Mouse (Mus musculus) macrophage (primary cell): Measurements from ENCODE around the gene Myl7. TPM values are rescaled to one million over a fixed set of nuclear protein-coding genes. Genes with fewer than 3 reads are reported as not detected.

Experiments
- H3K27ac ChIP-seq: fragments of 350-480 bp; formaldehyde crosslinking; 2 replicates; pipeline ENCODE4 v1.9.0; 2021
- H3K36me3 ChIP-seq: fragments of 350-480 bp; formaldehyde crosslinking; 2 replicates; pipeline ENCODE4 v1.9.0; 2021; ENCODE audit errors: inconsistent target
- H3K4me3 ChIP-seq: fragments of 350-480 bp; formaldehyde crosslinking; 2 replicates; pipeline ENCODE4 v1.9.0; 2021; ENCODE audit errors: inconsistent target
- H3K79me2 ChIP-seq: fragments of 350-480 bp; formaldehyde crosslinking; 2 replicates; pipeline ENCODE4 v1.9.0; 2021; ENCODE audit errors: inconsistent target
- WGBS: methylation state at CpG from one replicate; pipeline ENCODE4 v1.1.7; 2026; ENCODE audit warnings: inconsistent platforms; ENCODE audit not compliant: missing documents; 5-methylcytosine and 5-hydroxymethylcytosine counted together
- polyA plus RNA-seq: library from polyadenylated mRNA; stranded (reverse); fragments of 250-400 nt; gene quantifications from 3 replicates; pipeline ENCODE4 v1.2.4, GENCODE M21; 2018; ENCODE audit warnings: inconsistent platforms

The Myl7 gene
- polyA plus RNA-seq, 1 experiment from 2014 or later: not detected

DNA sequence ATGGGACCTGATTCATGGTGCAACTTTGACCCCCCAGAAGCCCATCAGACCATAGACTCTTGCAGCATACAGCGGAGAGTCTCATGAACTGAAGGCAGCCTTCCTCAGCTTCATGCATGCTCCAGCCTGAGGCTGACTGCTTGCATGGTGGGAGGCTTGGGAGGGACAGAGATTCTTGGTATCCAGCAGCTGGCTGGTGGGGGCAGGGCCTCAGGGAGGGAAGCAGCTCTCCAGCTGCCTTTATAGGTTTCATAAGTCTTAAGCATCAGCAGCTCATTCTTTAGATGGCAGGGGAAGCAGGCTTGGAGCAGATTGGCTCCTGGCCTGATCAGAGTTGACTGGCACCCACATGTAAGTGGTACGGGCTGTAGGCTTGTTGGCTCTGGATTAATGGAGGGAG lies 31.4 kb downstream of the Myl7 start:
- WGBS: 92% methylated on average over 2 of the region's 2 CpGs
- Histone ChIP-seq H3K27ac (no peak overlapping the region), H3K79me2 (no peaks in the 10 kb centered on the region), H3K4me3 (no peak overlapping the region), H3K36me3 (peaks cover 2% of the 10 kb centered on the region; the same call in 1 of the 2 replicates)

- Histone ChIP-seq H3K27ac (no peak overlapping the region), H3K4me3 (no peak overlapping the region), H3K36me3 (no peaks in the 10 kb centered on the region), H3K79me2 (no peaks in the 10 kb centered on the region)
- WGBS: 47% methylated on average over 15 of the region's 15 CpGs
Measured at GRCm38 (mm10) chr11:5862394-5863105, 36.0 kb downstream of the Myl7 start.

GRCm38 (mm10) chr11:5861678-5862393 lies 36.7 kb downstream of the Myl7 start, which contains the start of gene Aebp1:
Gene Aebp1 (plus strand): TSS chr11:5861947.
- Histone ChIP-seq H3K36me3 (no peaks in the 10 kb centered on the region), H3K4me3 (no peak within 1 kb of the TSS), H3K79me2 (no peaks in the 10 kb centered on the region), H3K27ac (no peak within 1 kb of the TSS)
- 6% methylated on average over 43 of the region's 59 CpGs for WGBS

GRCm38 (mm10) chr11:5860639-5861038 lies 37.9 kb downstream of the Myl7 start:
- H3K27ac ChIP-seq: no peak overlapping the region
- no peaks in the 10 kb centered on the region for H3K79me2 ChIP-seq
- WGBS: 45% methylated on average over 6 of the region's 6 CpGs
- no peak overlapping the region for H3K4me3 ChIP-seq
- H3K36me3 ChIP-seq: no peaks in the 10 kb centered on the region

DNA sequence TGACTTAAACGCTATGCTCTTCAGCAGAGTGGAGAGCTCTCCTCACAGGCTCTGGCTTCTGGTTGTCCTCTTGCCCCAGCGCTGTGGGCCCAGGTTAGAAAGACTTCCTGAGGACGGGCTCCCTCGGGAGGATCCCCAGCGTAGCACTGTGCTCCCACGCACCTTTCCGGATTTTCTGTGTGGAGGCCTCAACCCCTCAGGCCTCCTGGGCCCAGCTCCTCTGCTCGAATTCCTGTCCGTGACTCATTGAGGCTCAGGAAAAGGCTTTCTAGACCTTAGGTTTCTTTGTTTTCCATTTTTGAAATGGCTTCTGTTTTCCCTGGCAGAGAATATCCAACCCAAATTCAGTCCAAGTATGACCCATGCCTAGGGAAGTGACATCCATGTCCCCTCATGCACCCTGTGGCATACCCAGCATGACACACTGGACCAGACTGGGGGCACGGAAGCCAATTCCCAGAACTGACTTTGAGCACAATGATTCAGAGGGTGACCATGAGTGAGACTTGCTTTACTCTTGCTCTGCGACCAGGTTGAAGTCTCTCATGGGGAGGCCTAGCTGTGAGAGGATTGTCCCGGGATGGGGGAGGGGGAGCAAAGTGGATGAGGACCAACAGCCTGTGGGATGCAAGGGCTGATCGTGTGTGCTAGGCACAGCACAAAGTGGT lies 38.6 kb downstream of the Myl7 start:
- H3K36me3 ChIP-seq: no peaks in the 10 kb centered on the region
- WGBS: 93% methylated on average over 13 of the region's 13 CpGs
- H3K27ac ChIP-seq: no peak overlapping the region
- H3K4me3 ChIP-seq: no peak overlapping the region
- H3K79me2 ChIP-seq: no peaks in the 10 kb centered on the region

DNA sequence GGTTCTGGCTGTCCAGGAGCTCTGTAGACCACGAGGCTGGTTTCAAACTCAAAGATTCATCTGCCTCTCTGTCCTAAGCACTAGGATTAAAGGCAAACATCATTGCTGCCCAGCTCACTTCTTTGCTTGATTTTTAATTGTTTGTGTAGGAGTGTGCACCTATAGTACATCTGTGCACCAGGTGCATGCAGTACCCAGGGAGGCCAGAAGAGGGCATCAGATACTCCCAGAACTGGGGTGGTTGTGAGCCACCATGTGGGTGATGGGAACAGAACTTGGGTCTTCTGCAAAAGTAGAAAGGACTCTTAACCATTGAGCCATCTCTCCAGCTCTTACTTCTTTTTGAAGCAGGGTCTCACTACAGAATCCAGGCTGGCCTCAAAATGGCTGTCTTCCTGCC lies 39.9 kb downstream of the Myl7 start:
- WGBS: 100% methylated on average over 1 of the region's 1 CpGs

GRCm38 (mm10) chr11:5856479-5857130 lies 42.0 kb downstream of the Myl7 start:
- Histone ChIP-seq H3K4me3 (no peak overlapping the region), H3K79me2 (no peaks in the 10 kb centered on the region), H3K36me3 (no peaks in the 10 kb centered on the region), H3K27ac (no peak overlapping the region)
- WGBS: 89% methylated on average over 8 of the region's 8 CpGs

More for the DNA sequence above, 39.9 kb downstream of the Myl7 start:
- H3K79me2 ChIP-seq: no peaks in the 10 kb centered on the region
- H3K27ac ChIP-seq: no peak overlapping the region
- no peak overlapping the region for H3K4me3 ChIP-seq
- H3K36me3 ChIP-seq: no peaks in the 10 kb centered on the region

- Histone ChIP-seq H3K27ac (no peak overlapping the region), H3K36me3 (no peaks in the 10 kb centered on the region), H3K4me3 (no peak overlapping the region), H3K79me2 (no peaks in the 10 kb centered on the region)
- 79% methylated on average over 7 of the region's 7 CpGs for WGBS
Measured at GRCm38 (mm10) chr11:5855902-5856301, 42.7 kb downstream of the Myl7 start.

- Histone ChIP-seq H3K36me3 (no peaks in the 10 kb centered on the region), H3K4me3 (no peak overlapping the region), H3K79me2 (no peaks in the 10 kb centered on the region), H3K27ac (no peak overlapping the region)
Measured at GRCm38 (mm10) chr11:5855481-5855880, 43.1 kb downstream of the Myl7 start.

DNA sequence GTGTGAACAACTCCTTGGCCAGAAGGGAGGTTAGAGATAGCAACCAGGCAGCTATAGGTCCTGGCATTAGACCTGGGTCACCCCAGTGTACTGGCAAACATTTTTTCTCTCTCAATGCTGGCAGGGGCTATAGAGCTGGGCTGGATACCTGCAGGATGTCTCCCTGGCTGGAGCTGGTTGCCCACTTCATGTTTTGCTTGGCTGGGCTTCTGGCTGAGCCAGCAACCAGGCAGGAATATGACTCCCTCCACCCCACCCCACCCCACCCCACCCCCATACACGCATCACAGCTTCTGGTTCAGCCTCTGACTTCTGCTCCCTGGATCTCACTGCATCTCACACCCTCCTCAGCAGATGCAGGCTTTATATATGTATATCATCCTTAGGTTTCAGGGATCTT lies 46.3 kb downstream of the Myl7 start:
- WGBS: 60% methylated on average over 1 of the region's 1 CpGs

GRCm38 (mm10) chr11:5851021-5851736 lies 47.4 kb downstream of the Myl7 start:
- WGBS: 69% methylated on average over 4 of the region's 4 CpGs
- Histone ChIP-seq H3K27ac (no peak overlapping the region), H3K36me3 (no peaks in the 10 kb centered on the region), H3K4me3 (no peak overlapping the region), H3K79me2 (no peaks in the 10 kb centered on the region)

More for the DNA sequence above, 46.3 kb downstream of the Myl7 start:
- Histone ChIP-seq H3K36me3 (no peaks in the 10 kb centered on the region), H3K27ac (no peak overlapping the region), H3K4me3 (no peak overlapping the region), H3K79me2 (no peaks in the 10 kb centered on the region)

DNA sequence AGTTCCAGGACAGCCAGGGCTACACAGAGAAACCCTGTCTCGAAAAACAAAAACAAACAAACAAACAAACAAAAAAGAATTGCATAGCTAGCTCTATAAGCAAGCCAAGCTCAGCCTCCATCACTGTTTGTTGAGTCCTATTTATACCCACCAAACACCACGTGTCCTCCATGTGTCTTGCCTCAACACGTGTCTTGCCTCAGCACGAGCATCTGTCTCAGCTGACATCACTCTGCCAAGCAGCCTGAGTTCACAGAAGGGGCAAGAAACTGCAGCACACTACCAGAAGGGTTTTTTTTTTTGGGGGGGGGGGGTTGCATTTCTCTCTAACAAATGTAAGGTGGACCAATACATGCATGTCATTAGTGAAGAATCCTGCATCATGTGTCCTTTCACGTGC lies 48.1 kb downstream of the Myl7 start:
- Histone ChIP-seq H3K27ac (no peak overlapping the region), H3K4me3 (no peak overlapping the region), H3K79me2 (no peaks in the 10 kb centered on the region), H3K36me3 (no peaks in the 10 kb centered on the region)
- WGBS: 83% methylated on average over 5 of the region's 5 CpGs

- Histone ChIP-seq H3K27ac (no peak overlapping the region), H3K4me3 (no peak overlapping the region), H3K79me2 (no peaks in the 10 kb centered on the region), H3K36me3 (no peaks in the 10 kb centered on the region)
- 44% methylated on average over 2 of the region's 2 CpGs for WGBS
Measured at GRCm38 (mm10) chr11:5849316-5849715, 49.3 kb downstream of the Myl7 start.

- Histone ChIP-seq H3K36me3 (no peaks in the 10 kb centered on the region), H3K27ac (no peak overlapping the region), H3K79me2 (no peaks in the 10 kb centered on the region), H3K4me3 (no peak overlapping the region)
- WGBS: 83% methylated on average over 6 of the region's 6 CpGs
Measured at GRCm38 (mm10) chr11:5848741-5849140, 49.8 kb downstream of the Myl7 start.
